Mouse (Mus musculus): ENCODE measurements around the gene Ddx58.
A peak's percentile ranks its signal among the peaks of the same experiment; 100 is the strongest.

Gene Ddx58

GRCm38 (mm10) chr4:40181681-40182080 is 57.9 kb downstream of the Ddx58 start:
- no peak for DNase-seq (ENCODE audit: low read depth)

- no peak for DNase-seq (ENCODE audit: low read depth)
Observed at GRCm38 (mm10) chr4:40180046-40180445, 59.6 kb downstream of the Ddx58 start.

- DNase-seq (ENCODE audit: low read depth) = no peak
Observed at GRCm38 (mm10) chr4:40178584-40178983, 61.0 kb downstream of the Ddx58 start.

GRCm38 (mm10) chr4:40174321-40174720 is 65.3 kb downstream of the Ddx58 start:
- no peak for DNase-seq (ENCODE audit: low read depth)

GRCm38 (mm10) chr4:40172336-40172735 is 67.3 kb downstream of the Ddx58 start:
- DNase-seq (ENCODE audit: low read depth) = no peak

- DNase-seq (ENCODE audit: low read depth) = no peak
Observed at GRCm38 (mm10) chr4:40171477-40171876, 68.2 kb downstream of the Ddx58 start.

GRCm38 (mm10) chr4:40163646-40164045 is 76.0 kb downstream of the Ddx58 start:
- no peak for DNase-seq (ENCODE audit: low read depth)

GRCm38 (mm10) chr4:40160591-40161434 is 78.8 kb downstream of the Ddx58 start:
- DNase-seq (ENCODE audit: low read depth) = no peak

GRCm38 (mm10) chr4:40158224-40158540 is 81.4 kb downstream of the Ddx58 start:
- DNase-seq (ENCODE audit: low read depth) = no peak

- peak; percentile 35 for DNase-seq (ENCODE audit: low read depth)
Observed at GRCm38 (mm10) chr4:40157500-40158223, 82.0 kb downstream of the Ddx58 start.

- DNase-seq (ENCODE audit: low read depth) = no peak
Observed at GRCm38 (mm10) chr4:40156582-40157499, 82.8 kb downstream of the Ddx58 start.

- peak; percentile 33 for DNase-seq (ENCODE audit: low read depth)
Observed at GRCm38 (mm10) chr4:40156153-40156552, 83.5 kb downstream of the Ddx58 start.

GRCm38 (mm10) chr4:40155467-40155999 is 84.1 kb downstream of the Ddx58 start:
- DNase-seq (ENCODE audit: low read depth) = no peak

- DNase-seq (ENCODE audit: low read depth) = no peak
Observed at GRCm38 (mm10) chr4:40154751-40155150, 84.9 kb downstream of the Ddx58 start.

All from fibroblast of lung, adult 2 months (primary cell).